Mouse (Mus musculus) stomach, postnatal 0 days (tissue): Measurements from ENCODE around the gene E130114P18Rik.

Experiments used
- CTCF ChIP-seq: IDR thresholded peaks from 2 replicates; pipeline ENCODE4 v1.5.1; 2016; ENCODE audit warnings: antibody characterized with exemption, low read depth, mild to moderate bottlenecking, moderate library complexity
- EP300 ChIP-seq: optimal IDR thresholded peaks from 2 replicates; pipeline ENCODE3; 2016; ENCODE audit warnings: antibody characterized with exemption

DNA sequence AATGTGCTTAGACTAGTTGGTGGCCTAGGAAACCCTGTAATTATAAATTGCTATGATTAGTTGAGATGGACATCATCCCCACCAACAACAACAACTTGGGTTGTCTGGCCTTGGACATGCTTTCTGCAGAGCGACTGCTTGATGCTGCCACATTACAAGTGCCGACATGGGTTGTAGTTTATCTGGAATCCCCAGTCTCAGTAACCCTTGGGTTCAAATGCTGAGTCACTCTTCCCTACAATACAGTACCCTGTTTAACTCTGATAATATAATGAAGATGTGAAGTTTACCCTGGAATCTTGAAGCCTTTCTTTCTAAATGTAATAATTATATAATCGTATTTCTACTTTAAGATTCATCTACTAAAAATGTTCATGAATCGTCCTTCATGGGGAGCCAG is 49.4 kb downstream of the E130114P18Rik start:
- no peak for TF ChIP-seq CTCF
- TF ChIP-seq EP300, result no peak
